Mouse (Mus musculus) heart, adult 2 months (tissue): Measurements from ENCODE around the gene Mysm1. TPM values are rescaled to one million over a fixed set of nuclear protein-coding genes. Genes with fewer than 3 reads are reported as not detected.

Experiments
- DNase-seq, 2 experiments: peaks; one replicate each; pipeline ENCODE4 v3.0.0; 2021
- H3K27ac ChIP-seq: fragments of 200-600 bp; 2 replicates; pipeline ENCODE4 v1.8.1; 2022
- H3K27me3 ChIP-seq: fragments of 200-500 bp; 2 replicates; pipeline ENCODE4 v1.6.1; 2012; ENCODE audit warnings: mild to moderate bottlenecking, low read length, inconsistent platforms, mixed read lengths; ENCODE audit not compliant: control insufficient read depth, insufficient read depth
- H3K36me3 ChIP-seq: fragments of 200-500 bp; 2 replicates; pipeline ENCODE4 v1.6.1; 2012; ENCODE audit warnings: low read length, inconsistent platforms; ENCODE audit not compliant: control insufficient read depth, insufficient read depth
- H3K4me1 ChIP-seq: fragments of 200-500 bp; 2 replicates; pipeline ENCODE4 v1.6.1; 2011; ENCODE audit warnings: low read length; ENCODE audit not compliant: control insufficient read depth, insufficient read depth
- H3K4me3 ChIP-seq: fragments of 200-600 bp; 2 replicates; pipeline ENCODE4 v1.8.1; 2022
- H3K79me2 ChIP-seq: fragments of 200-500 bp; replicated peaks from 2 replicates; pipeline ENCODE4 v1.6.1; 2012; ENCODE audit warnings: mild to moderate bottlenecking, inconsistent platforms, low read length, moderate library complexity, mixed read lengths; ENCODE audit not compliant: control insufficient read depth, insufficient read depth
- H3K9ac ChIP-seq: fragments of 200-500 bp; 2 replicates; pipeline ENCODE4 v1.6.1; 2012; ENCODE audit warnings: low read depth, mild to moderate bottlenecking, control low read depth, inconsistent platforms, low read length, mixed read lengths
- CTCF ChIP-seq: fragments of 200-600 bp; IDR thresholded peaks from 2 replicates; pipeline ENCODE4 v1.8.1; 2022; ENCODE audit warnings: antibody characterized with exemption, mild to moderate bottlenecking, moderate library complexity
- EP300 ChIP-seq: fragments of 200-500 bp; IDR thresholded peaks from 2 replicates; pipeline ENCODE4 v1.6.1; 2011; ENCODE audit warnings: low read depth, low read length, control low read depth; ENCODE audit not compliant: insufficient read depth
- POLR2A ChIP-seq: fragments of 200-500 bp; IDR thresholded peaks from 2 replicates; pipeline ENCODE4 v1.6.1; 2011; ENCODE audit warnings: mild to moderate bottlenecking, low read depth, low read length, control low read depth; ENCODE audit not compliant: insufficient read depth
- WGBS: fragments of 180-500 bp; shearing (Covaris S2); methylation state at CpG from one replicate; pipeline ENCODE4 v1.1.7; 2018; 5-methylcytosine and 5-hydroxymethylcytosine counted together
- intact Hi-C: fragments of 180-260 bp; cut with DNase I; formaldehyde crosslinking; loops from one replicate; pipeline ENCODE4 v1.15.1; 2025
- polyA plus RNA-seq: library from polyadenylated mRNA; depleted of rRNA; stranded (reverse); fragments of >200 nt; gene quantifications from 2 replicates; pipeline ENCODE4 v1.2.3, GENCODE M21; 2012
- total RNA-seq, 2 experiments: library from RNA; stranded (reverse); gene quantifications; 2 replicates each; pipeline ENCODE4 v1.2.3; 2021

The Mysm1 gene
- total and polyA plus RNA-seq, 3 experiments, result 2.7 to 10.7 (median 9.2) TPM

DNA sequence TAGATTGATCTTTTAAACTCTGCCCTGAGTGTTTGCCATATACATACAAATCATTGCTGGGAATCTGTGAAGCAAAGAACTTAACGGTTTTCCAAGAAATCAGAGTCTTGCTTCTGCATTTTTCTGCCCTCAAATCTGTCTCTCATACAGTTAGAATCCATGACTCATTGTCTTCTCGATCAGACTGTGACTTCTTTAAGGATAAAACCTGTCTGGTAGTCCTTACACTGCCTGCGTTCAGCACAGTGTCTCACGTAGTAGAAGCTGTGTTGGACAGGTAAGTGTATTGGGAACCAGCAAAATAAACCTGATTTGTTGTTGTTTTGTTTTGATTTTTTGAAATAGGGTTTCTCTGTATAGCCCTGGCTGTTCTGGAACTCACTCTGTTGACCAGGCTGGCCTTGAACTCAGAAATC is 608 bp upstream of the Mysm1 start:
- H3K4me1 ChIP-seq, result peaks cover 4% of the 10 kb centered on the region
- intact Hi-C loops, result no loop called here
- DNase-seq, result no peak
- TF ChIP-seq POLR2A (no peak), EP300 (no peak)
- no peak overlapping the region for H3K9ac ChIP-seq
- peaks cover 6% of the 10 kb centered on the region for H3K79me2 ChIP-seq
- peak overlapping the region; percentile 98 for H3K4me3 ChIP-seq
- no peaks in the 10 kb centered on the region for H3K27me3 ChIP-seq
- WGBS, result 43% methylated on average over 4 of the region's 4 CpGs
- no peaks in the 10 kb centered on the region; the same call in 1 of the 2 replicates for H3K36me3 ChIP-seq
- H3K27ac ChIP-seq, result peak overlapping the region; percentile 88

DNA sequence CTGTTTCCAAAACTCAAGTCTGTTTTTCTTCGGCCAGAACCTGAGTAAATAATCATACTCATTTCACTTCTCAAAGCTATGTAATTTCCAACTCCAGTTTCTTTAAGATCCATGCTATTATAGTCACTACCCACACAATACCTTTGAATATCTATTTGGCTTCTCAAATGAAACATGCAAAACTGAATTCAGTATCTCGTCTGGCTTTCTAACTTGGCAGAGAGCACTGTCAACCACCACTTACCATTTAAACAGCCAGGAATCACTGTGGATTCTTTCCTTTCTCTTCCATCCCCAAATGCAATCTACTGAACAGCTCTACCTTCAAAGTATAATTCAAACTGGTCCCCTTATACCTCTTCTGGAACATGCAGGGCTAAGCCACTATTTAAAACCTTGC is 5.6 kb downstream of the Mysm1 start:
- no peak for DNase-seq
- intact Hi-C loops, result no loop called here
- H3K9ac ChIP-seq, result no peak overlapping the region
- peaks cover 4% of the 10 kb centered on the region for H3K4me1 ChIP-seq
- no peak overlapping the region for H3K4me3 ChIP-seq
- H3K36me3 ChIP-seq, result peaks cover 2% of the 10 kb centered on the region; the same call in 1 of the 2 replicates
- WGBS, result 70% methylated on average over 2 of the region's 2 CpGs
- peaks cover 3% of the 10 kb centered on the region; the same call in 1 of the 2 replicates for H3K79me2 ChIP-seq
- H3K27me3 ChIP-seq, result no peaks in the 10 kb centered on the region
- H3K27ac ChIP-seq, result no peak overlapping the region
- TF ChIP-seq CTCF (no peak), POLR2A (no peak), EP300 (no peak)

DNA sequence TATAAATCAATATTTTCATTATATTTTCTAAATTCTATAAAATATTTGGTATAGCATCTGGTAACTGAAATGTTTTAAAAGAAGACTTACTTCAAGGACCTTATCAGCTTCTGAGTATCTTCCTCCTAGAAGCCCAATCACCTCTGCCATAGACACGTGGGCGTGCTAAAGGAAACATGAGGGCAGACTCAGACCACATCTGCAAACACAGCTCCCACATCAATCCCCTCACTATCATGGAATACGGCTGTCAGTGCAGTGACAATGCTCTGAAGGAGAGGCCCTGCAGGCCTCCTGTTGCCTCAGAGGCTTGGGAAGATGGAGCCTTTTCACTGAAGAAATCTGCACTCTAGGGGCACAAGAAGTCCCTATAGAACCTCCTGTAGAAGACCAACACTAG is 26.1 kb downstream of the Mysm1 start:
- intact Hi-C loops, result no loop called here
- Histone ChIP-seq H3K36me3 (peaks cover 6% of the 10 kb centered on the region), H3K27ac (no peak overlapping the region), H3K4me3 (no peak overlapping the region), H3K9ac (no peak overlapping the region), H3K27me3 (no peaks in the 10 kb centered on the region), H3K4me1 (no peaks in the 10 kb centered on the region), H3K79me2 (no peaks in the 10 kb centered on the region)
- DNase-seq, result no peak
- TF ChIP-seq EP300, result no peak
- TF ChIP-seq POLR2A, result no peak
- 64% methylated on average over 3 of the region's 3 CpGs for WGBS

DNA sequence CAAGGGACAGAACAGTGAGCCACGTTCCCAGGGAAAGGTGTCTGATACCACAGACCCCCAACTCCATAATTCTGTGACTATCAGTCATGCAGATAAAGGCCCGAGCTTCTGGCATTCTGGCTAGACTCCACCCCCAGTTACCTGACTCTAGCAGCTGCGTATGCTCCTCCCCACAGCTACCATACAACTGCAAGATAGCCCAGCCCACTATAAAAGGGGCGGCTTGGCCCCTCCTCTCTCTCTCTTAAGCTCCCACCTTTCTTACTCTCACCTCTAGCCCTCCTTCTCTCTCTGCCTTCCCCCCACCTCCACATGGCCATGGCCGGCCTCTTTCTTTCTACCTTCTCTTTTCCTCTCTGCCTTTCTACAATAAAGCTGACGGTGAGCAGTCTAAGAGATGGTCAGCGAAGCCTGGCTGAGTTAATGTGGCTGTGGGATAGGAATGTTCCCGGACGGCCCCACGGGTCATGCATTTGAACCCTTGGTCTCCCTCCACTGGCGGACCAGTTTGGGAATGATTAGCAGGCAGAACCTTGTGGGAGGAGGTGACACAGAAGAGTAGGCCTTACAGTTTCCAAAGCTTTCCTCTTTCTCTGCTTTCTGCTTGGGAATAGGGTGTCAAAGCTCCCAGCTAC is 37.6 kb downstream of the Mysm1 start:
- no peaks in the 10 kb centered on the region for H3K27me3 ChIP-seq
- no peaks in the 10 kb centered on the region for H3K4me1 ChIP-seq
- H3K27ac ChIP-seq, result no peak overlapping the region
- no peak overlapping the region for H3K9ac ChIP-seq
- TF ChIP-seq EP300, result no peak
- no peak for TF ChIP-seq POLR2A
- no peak for TF ChIP-seq CTCF
- no peak for DNase-seq
- H3K79me2 ChIP-seq, result no peaks in the 10 kb centered on the region
- intact Hi-C loops, result no loop called here
- no peak overlapping the region for H3K4me3 ChIP-seq
- 83% methylated on average over 11 of the region's 11 CpGs for WGBS
- peaks cover 6% of the 10 kb centered on the region; the same call in 1 of the 2 replicates for H3K36me3 ChIP-seq

DNA sequence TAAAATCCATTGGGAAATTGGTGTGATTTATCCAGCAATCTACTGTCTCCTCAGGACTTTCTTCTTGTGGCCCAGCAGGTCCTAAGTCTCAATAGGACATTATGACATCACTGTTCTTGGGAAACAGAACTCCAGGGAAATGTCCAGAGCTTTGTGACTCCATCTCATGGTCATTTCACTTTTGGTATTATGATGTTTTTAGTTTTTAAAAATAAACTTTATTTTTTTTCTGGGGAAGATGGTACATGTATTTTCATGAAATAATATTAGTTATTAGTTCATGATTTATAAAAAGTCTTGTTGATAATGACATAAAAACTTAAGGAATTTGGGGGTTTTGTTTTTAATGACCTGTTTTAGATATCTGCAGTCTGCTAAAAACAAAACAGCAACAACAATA is 50.2 kb downstream of the Mysm1 start, which contains the start of gene Eqtn:
Gene Eqtn, minus strand, starts transcription at position 101 of the 400 bp plus-strand sequence.
- no peaks in the 10 kb centered on the region for H3K79me2 ChIP-seq
- no peak within 1 kb of the TSS for H3K9ac ChIP-seq
- no peak within 1 kb of the TSS for H3K27ac ChIP-seq
- no peak for TF ChIP-seq EP300
- DNase-seq, result no peak
- H3K4me3 ChIP-seq, result no peak within 1 kb of the TSS
- no peaks in the 10 kb centered on the region for H3K4me1 ChIP-seq
- no peaks in the 10 kb centered on the region for H3K27me3 ChIP-seq
- H3K36me3 ChIP-seq, result no peaks in the 10 kb centered on the region
- intact Hi-C loops, result no loop called here

DNA sequence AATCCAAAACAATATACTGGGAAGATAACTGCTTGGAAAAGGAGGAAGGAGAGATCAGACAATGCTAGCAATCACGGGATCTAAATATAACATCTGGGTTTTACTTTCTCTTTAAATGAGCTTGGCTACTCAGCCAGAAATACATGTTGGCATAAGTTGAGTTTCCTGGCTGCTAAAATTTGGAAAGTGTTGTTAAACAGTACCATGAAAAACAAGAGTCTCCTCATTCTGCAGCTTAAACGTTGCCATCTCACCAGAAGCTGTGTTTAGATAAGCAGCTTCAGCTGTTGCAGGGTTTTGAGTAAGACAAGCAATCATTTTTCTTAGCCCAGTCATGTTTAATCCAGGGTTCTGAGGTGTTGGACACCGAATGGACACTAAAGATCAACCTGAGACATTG is 77.1 kb downstream of the Mysm1 start:
- Histone ChIP-seq H3K27ac (no peak overlapping the region), H3K4me3 (no peak overlapping the region), H3K27me3 (no peaks in the 10 kb centered on the region), H3K79me2 (no peaks in the 10 kb centered on the region), H3K4me1 (no peaks in the 10 kb centered on the region), H3K36me3 (no peaks in the 10 kb centered on the region), H3K9ac (no peak overlapping the region)
- WGBS, result 23% methylated on average over 3 of the region's 3 CpGs
- DNase-seq, result no peak
- intact Hi-C loops, result loop anchor here (5.0 kb wide), 2 partner anchors 154 to 234 kb away; no protein-coding TSS in a partner anchor
- TF ChIP-seq CTCF, result no peak
- TF ChIP-seq POLR2A, result no peak
- no peak for TF ChIP-seq EP300
